Mouse (Mus musculus) small intestine, adult 2 months (tissue): ENCODE measurements around the gene Olfr303.

Experiments used
- CTCF ChIP-seq: fragments of 200-500 bp; IDR thresholded peaks from 2 replicates; pipeline ENCODE4 v1.5.1; 2012; ENCODE audit warnings: low read depth, mild to moderate bottlenecking, control low read depth, inconsistent platforms, low read length, moderate library complexity, mixed read lengths; ENCODE audit not compliant: insufficient replicate concordance, insufficient read length; ENCODE audit errors: extremely low read depth
- POLR2A ChIP-seq: fragments of 200-500 bp; IDR thresholded peaks from 2 replicates; pipeline ENCODE4 v1.6.1; 2012; ENCODE audit warnings: low read depth, mild to moderate bottlenecking, control low read depth, inconsistent platforms, low read length, moderate library complexity

DNA sequence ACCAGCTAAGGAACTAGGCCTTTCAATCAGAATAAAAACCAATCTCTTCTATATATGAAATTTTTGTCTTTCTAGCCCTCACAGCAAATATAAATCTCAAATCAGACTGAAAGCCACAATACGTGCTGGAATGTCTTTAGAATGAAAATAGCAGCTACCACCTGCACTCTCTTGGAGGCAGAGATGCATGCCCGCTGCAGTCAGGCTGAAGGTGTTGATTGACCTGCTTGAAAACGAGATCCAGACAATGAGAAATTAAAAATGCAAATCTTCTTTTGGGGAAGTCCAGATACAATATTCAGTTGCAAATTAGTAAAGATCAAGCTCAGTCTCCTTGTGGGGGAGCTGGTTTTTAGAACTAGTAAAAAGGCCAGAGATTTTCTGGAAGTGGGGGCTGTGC, 53.3 kb downstream of the Olfr303 start:
- no peak for TF ChIP-seq CTCF
- no peak for TF ChIP-seq POLR2A
